Mouse (Mus musculus): ENCODE data around the gene Cxxc4. TPM values are rescaled to one million over a fixed set of nuclear protein-coding genes. Genes with fewer than 3 reads are reported as not detected.
A peak's percentile ranks its signal among the peaks of the same experiment; 100 is the strongest.

Gene Cxxc4
- polyA plus RNA-seq, 1 experiment from 2014 or later, result 4.1 TPM

GRCm38 (mm10) chr3:134243168-134243849, 7.0 kb downstream of the Cxxc4 start:
- 0 out of 2 replicates have a peak, but pooled peaks cover 4% of the 10 kb centered on the region for H3K4me1 ChIP-seq (replicated peaks; ENCODE audit: insufficient read depth, low read length)
- WGBS, result 34% methylated on average over 2 of the region's 2 CpGs
- no peak overlapping the region for H3K27ac ChIP-seq
- DNase-seq (ENCODE audit: low spot score), result no peak
- no peak for ATAC-seq (replicated peaks; ENCODE audit: low FRiP score, low read depth)
- TF ChIP-seq CTCF (IDR thresholded peaks at IDR 0.05; ENCODE audit: low read depth), result no peak
- no peak overlapping the region for H3K9ac ChIP-seq (ENCODE audit: low read depth, low read length)
- no peaks in the 10 kb centered on the region for H3K27me3 ChIP-seq (ENCODE audit: insufficient read depth, low read length)
- H3K9me3 ChIP-seq (replicated peaks; ENCODE audit: low read length), result no peaks in the 10 kb centered on the region
- H3K4me2 ChIP-seq (ENCODE audit: low read length), result no peak overlapping the region
- H3K36me3 ChIP-seq (ENCODE audit: insufficient read depth, low read length), result no peaks in the 10 kb centered on the region
- H3K4me3 ChIP-seq (replicated peaks; ENCODE audit: low read depth, low read length), result no peak overlapping the region

GRCm38 (mm10) chr3:134243850-134244247, 7.6 kb downstream of the Cxxc4 start:
- no peaks in the 10 kb centered on the region for H3K27me3 ChIP-seq (ENCODE audit: insufficient read depth, low read length)
- no peak overlapping the region for H3K4me3 ChIP-seq (replicated peaks; ENCODE audit: low read depth, low read length)
- H3K27ac ChIP-seq, result no peak overlapping the region
- DNase-seq (ENCODE audit: low spot score), result peak; percentile 62
- H3K4me2 ChIP-seq (ENCODE audit: low read length), result no peak overlapping the region
- no peaks in the 10 kb centered on the region for H3K9me3 ChIP-seq (replicated peaks; ENCODE audit: low read length)
- 0 out of 2 replicates have a peak, but pooled peaks cover 4% of the 10 kb centered on the region for H3K4me1 ChIP-seq (replicated peaks; ENCODE audit: insufficient read depth, low read length)
- WGBS, result 31% methylated on average over 3 of the region's 3 CpGs
- ATAC-seq (replicated peaks; ENCODE audit: low FRiP score, low read depth), result no peak
- no peak overlapping the region for H3K9ac ChIP-seq (ENCODE audit: low read depth, low read length)
- TF ChIP-seq CTCF (IDR thresholded peaks at IDR 0.05; ENCODE audit: low read depth), result no peak
- no peaks in the 10 kb centered on the region for H3K36me3 ChIP-seq (ENCODE audit: insufficient read depth, low read length)

GRCm38 (mm10) chr3:134254221-134254620, 17.9 kb downstream of the Cxxc4 start:
- Histone ChIP-seq H3K4me1 (replicated peaks; ENCODE audit: insufficient read depth, low read length) (no peaks in the 10 kb centered on the region), H3K4me3 (replicated peaks; ENCODE audit: low read depth, low read length) (no peak overlapping the region), H3K9me3 (replicated peaks; ENCODE audit: low read length) (no peaks in the 10 kb centered on the region), H3K4me2 (ENCODE audit: low read length) (no peak overlapping the region), H3K27me3 (ENCODE audit: insufficient read depth, low read length) (no peaks in the 10 kb centered on the region), H3K36me3 (ENCODE audit: insufficient read depth, low read length) (no peaks in the 10 kb centered on the region), H3K9ac (ENCODE audit: low read depth, low read length) (no peak overlapping the region), H3K27ac (no peak overlapping the region)
- 61% methylated on average over 2 of the region's 2 CpGs for WGBS
- ATAC-seq (replicated peaks; ENCODE audit: low FRiP score, low read depth) (no peak), DNase-seq (ENCODE audit: low spot score) (no peak)
- no peak for TF ChIP-seq CTCF (IDR thresholded peaks at IDR 0.05; ENCODE audit: low read depth)

GRCm38 (mm10) chr3:134258715-134259114, 22.4 kb downstream of the Cxxc4 start:
- TF ChIP-seq CTCF (IDR thresholded peaks at IDR 0.05; ENCODE audit: low read depth), result no peak
- Histone ChIP-seq H3K9me3 (replicated peaks; ENCODE audit: low read length) (no peaks in the 10 kb centered on the region), H3K27me3 (ENCODE audit: insufficient read depth, low read length) (no peaks in the 10 kb centered on the region), H3K4me2 (ENCODE audit: low read length) (no peak overlapping the region), H3K27ac (no peak overlapping the region), H3K36me3 (ENCODE audit: insufficient read depth, low read length) (no peaks in the 10 kb centered on the region), H3K4me1 (replicated peaks; ENCODE audit: insufficient read depth, low read length) (no peaks in the 10 kb centered on the region), H3K9ac (ENCODE audit: low read depth, low read length) (no peak overlapping the region), H3K4me3 (replicated peaks; ENCODE audit: low read depth, low read length) (no peak overlapping the region)
- DNase-seq (ENCODE audit: low spot score), result no peak
- 81% methylated on average over 5 of the region's 5 CpGs for WGBS
- no peak for ATAC-seq (replicated peaks; ENCODE audit: low FRiP score, low read depth)

GRCm38 (mm10) chr3:134259300-134259699, 23.0 kb downstream of the Cxxc4 start:
- Histone ChIP-seq H3K36me3 (ENCODE audit: insufficient read depth, low read length) (no peaks in the 10 kb centered on the region), H3K9me3 (replicated peaks; ENCODE audit: low read length) (no peaks in the 10 kb centered on the region), H3K4me1 (replicated peaks; ENCODE audit: insufficient read depth, low read length) (no peaks in the 10 kb centered on the region), H3K27ac (no peak overlapping the region), H3K9ac (ENCODE audit: low read depth, low read length) (no peak overlapping the region), H3K4me2 (ENCODE audit: low read length) (no peak overlapping the region), H3K4me3 (replicated peaks; ENCODE audit: low read depth, low read length) (no peak overlapping the region), H3K27me3 (ENCODE audit: insufficient read depth, low read length) (no peaks in the 10 kb centered on the region)
- WGBS, result 52% methylated on average over 3 of the region's 3 CpGs
- no peak for DNase-seq (ENCODE audit: low spot score)
- no peak for ATAC-seq (replicated peaks; ENCODE audit: low FRiP score, low read depth)
- no peak for TF ChIP-seq CTCF (IDR thresholded peaks at IDR 0.05; ENCODE audit: low read depth)

- no peaks in the 10 kb centered on the region for H3K9me3 ChIP-seq (replicated peaks; ENCODE audit: low read length)
- DNase-seq (ENCODE audit: low spot score) (no peak), ATAC-seq (replicated peaks; ENCODE audit: low FRiP score, low read depth) (0 out of 2 replicates have a peak, but pooled peaks have one; percentile 33)
- TF ChIP-seq CTCF (IDR thresholded peaks at IDR 0.05; ENCODE audit: low read depth), result no peak; the same call in 1 of the 2 replicates
- no peak overlapping the region for H3K4me2 ChIP-seq (ENCODE audit: low read length)
- H3K4me1 ChIP-seq (replicated peaks; ENCODE audit: insufficient read depth, low read length), result no peaks in the 10 kb centered on the region
- H3K4me3 ChIP-seq (replicated peaks; ENCODE audit: low read depth, low read length), result no peak overlapping the region
- H3K27me3 ChIP-seq (ENCODE audit: insufficient read depth, low read length), result no peaks in the 10 kb centered on the region
- no peak overlapping the region for H3K9ac ChIP-seq (ENCODE audit: low read depth, low read length)
- no peak overlapping the region for H3K27ac ChIP-seq
- H3K36me3 ChIP-seq (ENCODE audit: insufficient read depth, low read length), result no peaks in the 10 kb centered on the region
Measured at GRCm38 (mm10) chr3:134279655-134280054, 43.4 kb downstream of the Cxxc4 start.

All from kidney, postnatal 0 days (tissue).